Mouse (Mus musculus): ENCODE measurements around the gene Aurkaip1. TPM values are rescaled to one million over a fixed set of nuclear protein-coding genes. Genes with fewer than 3 reads are reported as not detected.

Aurkaip1 gene
- polyA plus RNA-seq, 1 experiment from 2014 or later, result 128 TPM

GRCm38 (mm10) chr4:155843231-155843630 lies 12.2 kb downstream of the Aurkaip1 start:
- Histone ChIP-seq H3K4me2 (no peak overlapping the region), H3K9me3 (no peaks in the 10 kb centered on the region), H3K4me3 (no peak overlapping the region), H3K27ac (no peak overlapping the region), H3K27me3 (no peaks in the 10 kb centered on the region), H3K36me3 (peaks cover 24% of the 10 kb centered on the region), H3K4me1 (peaks cover 49% of the 10 kb centered on the region), H3K9ac (no peak overlapping the region)
- ATAC-seq (ENCODE audit: insufficient number of reproducible peaks, low FRiP score, low TSS enrichment, low read depth), result no peak
- WGBS, result 91% methylated on average over 5 of the region's 5 CpGs

- Histone ChIP-seq H3K9me3 (no peaks in the 10 kb centered on the region), H3K4me2 (peak within 1 kb of the TSS; percentile 94), H3K4me1 (peaks cover 42% of the 10 kb centered on the region), H3K9ac (peak within 1 kb of the TSS; percentile 88), H3K4me3 (peak within 1 kb of the TSS; percentile 89), H3K36me3 (peaks cover 19% of the 10 kb centered on the region), H3K27ac (peak within 1 kb of the TSS; percentile 84), H3K27me3 (no peaks in the 10 kb centered on the region)
- 2% methylated on average over 51 of the region's 65 CpGs for WGBS
- ATAC-seq (ENCODE audit: insufficient number of reproducible peaks, low FRiP score, low TSS enrichment, low read depth), result peak; percentile 87
These were observed 16.0 kb downstream of the Aurkaip1 start, which contains the start of gene Dvl1 for GRCm38 (mm10) chr4:155846871-155847578. Gene Dvl1 (plus strand): TSS chr4:155847402.

GRCm38 (mm10) chr4:155847591-155848352 lies 16.7 kb downstream of the Aurkaip1 start:
- peak; percentile 45 for ATAC-seq (ENCODE audit: insufficient number of reproducible peaks, low FRiP score, low TSS enrichment, low read depth)
- peak overlapping the region; percentile 84 for H3K27ac ChIP-seq

GRCm38 (mm10) chr4:155848434-155849095 lies 17.5 kb downstream of the Aurkaip1 start:
- H3K27me3 ChIP-seq, result no peaks in the 10 kb centered on the region
- peaks cover 15% of the 10 kb centered on the region for H3K36me3 ChIP-seq
- H3K9ac ChIP-seq, result peak overlapping the region; percentile 88; the same call in 1 of the 2 replicates
- peak overlapping the region; percentile 94 for H3K4me2 ChIP-seq
- H3K27ac ChIP-seq, result no peak overlapping the region
- 65% methylated on average over 7 of the region's 7 CpGs for WGBS
- H3K9me3 ChIP-seq, result no peaks in the 10 kb centered on the region
- peak overlapping the region; percentile 89 for H3K4me3 ChIP-seq
- no peak for ATAC-seq (ENCODE audit: insufficient number of reproducible peaks, low FRiP score, low TSS enrichment, low read depth)
- peaks cover 42% of the 10 kb centered on the region for H3K4me1 ChIP-seq

More at GRCm38 (mm10) chr4:155847591-155848352, 16.7 kb downstream of the Aurkaip1 start:
- Histone ChIP-seq H3K4me2 (peak overlapping the region; percentile 94), H3K9ac (peak overlapping the region; percentile 88), H3K4me3 (peak overlapping the region; percentile 89), H3K4me1 (peaks cover 42% of the 10 kb centered on the region), H3K9me3 (no peaks in the 10 kb centered on the region), H3K27me3 (no peaks in the 10 kb centered on the region), H3K36me3 (peaks cover 17% of the 10 kb centered on the region)
- 1% methylated on average over 68 of the region's 69 CpGs for WGBS

- 87% methylated on average over 2 of the region's 2 CpGs for WGBS
- Histone ChIP-seq H3K4me3 (no peak overlapping the region), H3K27me3 (no peaks in the 10 kb centered on the region), H3K27ac (no peak overlapping the region), H3K4me2 (no peak overlapping the region), H3K9ac (no peak overlapping the region), H3K36me3 (peaks cover 18% of the 10 kb centered on the region), H3K4me1 (peaks cover 42% of the 10 kb centered on the region), H3K9me3 (no peaks in the 10 kb centered on the region)
- ATAC-seq (ENCODE audit: insufficient number of reproducible peaks, low FRiP score, low TSS enrichment, low read depth), result no peak
These were observed 18.3 kb downstream of the Aurkaip1 start for GRCm38 (mm10) chr4:155849391-155849790.

GRCm38 (mm10) chr4:155849792-155850451 lies 18.9 kb downstream of the Aurkaip1 start:
- H3K4me2 ChIP-seq, result no peak overlapping the region
- no peak overlapping the region for H3K4me3 ChIP-seq
- peaks cover 23% of the 10 kb centered on the region for H3K36me3 ChIP-seq
- no peak overlapping the region for H3K27ac ChIP-seq
- H3K27me3 ChIP-seq, result no peaks in the 10 kb centered on the region
- H3K9me3 ChIP-seq, result no peaks in the 10 kb centered on the region
- H3K4me1 ChIP-seq, result peaks cover 42% of the 10 kb centered on the region
- H3K9ac ChIP-seq, result no peak overlapping the region
- WGBS, result 89% methylated on average over 3 of the region's 3 CpGs
- no peak for ATAC-seq (ENCODE audit: insufficient number of reproducible peaks, low FRiP score, low TSS enrichment, low read depth)

- Histone ChIP-seq H3K4me2 (no peak overlapping the region), H3K36me3 (peaks cover 37% of the 10 kb centered on the region), H3K9me3 (no peaks in the 10 kb centered on the region), H3K27me3 (no peaks in the 10 kb centered on the region), H3K4me3 (no peak overlapping the region), H3K27ac (no peak overlapping the region), H3K9ac (no peak overlapping the region), H3K4me1 (peaks cover 42% of the 10 kb centered on the region)
- 84% methylated on average over 3 of the region's 3 CpGs for WGBS
- ATAC-seq (ENCODE audit: insufficient number of reproducible peaks, low FRiP score, low TSS enrichment, low read depth), result no peak
These were observed 20.3 kb downstream of the Aurkaip1 start for GRCm38 (mm10) chr4:155851368-155851767.

- Histone ChIP-seq H3K4me2 (no peak overlapping the region), H3K9me3 (no peaks in the 10 kb centered on the region), H3K27me3 (no peaks in the 10 kb centered on the region), H3K4me1 (peaks cover 35% of the 10 kb centered on the region), H3K4me3 (no peak overlapping the region), H3K27ac (no peak overlapping the region), H3K9ac (no peak overlapping the region), H3K36me3 (peaks cover 44% of the 10 kb centered on the region)
- WGBS, result 73% methylated on average over 2 of the region's 2 CpGs
- no peak for ATAC-seq (ENCODE audit: insufficient number of reproducible peaks, low FRiP score, low TSS enrichment, low read depth)
These were observed 20.9 kb downstream of the Aurkaip1 start for GRCm38 (mm10) chr4:155851951-155852411.

GRCm38 (mm10) chr4:155853421-155853820 lies 22.3 kb downstream of the Aurkaip1 start:
- Histone ChIP-seq H3K27me3 (no peaks in the 10 kb centered on the region), H3K4me2 (no peak overlapping the region), H3K36me3 (peaks cover 58% of the 10 kb centered on the region), H3K27ac (no peak overlapping the region), H3K9me3 (no peaks in the 10 kb centered on the region), H3K4me1 (peaks cover 28% of the 10 kb centered on the region), H3K4me3 (no peak overlapping the region), H3K9ac (no peak overlapping the region)
- WGBS, result 89% methylated on average over 9 of the region's 9 CpGs
- no peak for ATAC-seq (ENCODE audit: insufficient number of reproducible peaks, low FRiP score, low TSS enrichment, low read depth)

- H3K27me3 ChIP-seq, result no peaks in the 10 kb centered on the region
- no peak overlapping the region for H3K4me3 ChIP-seq
- H3K27ac ChIP-seq, result no peak overlapping the region
- no peaks in the 10 kb centered on the region for H3K9me3 ChIP-seq
- peaks cover 12% of the 10 kb centered on the region for H3K4me1 ChIP-seq
- H3K36me3 ChIP-seq, result peaks cover 71% of the 10 kb centered on the region
- no peak overlapping the region for H3K4me2 ChIP-seq
- no peak for ATAC-seq (ENCODE audit: insufficient number of reproducible peaks, low FRiP score, low TSS enrichment, low read depth)
- no peak overlapping the region for H3K9ac ChIP-seq
- WGBS, result 87% methylated on average over 12 of the region's 12 CpGs
These were observed 23.9 kb downstream of the Aurkaip1 start for GRCm38 (mm10) chr4:155854991-155855390.

GRCm38 (mm10) chr4:155856071-155856470 lies 25.0 kb downstream of the Aurkaip1 start:
- Histone ChIP-seq H3K9ac (no peak overlapping the region), H3K4me2 (no peak overlapping the region), H3K27ac (no peak overlapping the region), H3K4me3 (no peak overlapping the region), H3K4me1 (peaks cover 8% of the 10 kb centered on the region; the same call in 1 of the 2 replicates), H3K9me3 (no peaks in the 10 kb centered on the region), H3K36me3 (peaks cover 82% of the 10 kb centered on the region), H3K27me3 (no peaks in the 10 kb centered on the region)
- ATAC-seq (ENCODE audit: insufficient number of reproducible peaks, low FRiP score, low TSS enrichment, low read depth), result no peak
- 92% methylated on average over 12 of the region's 12 CpGs for WGBS

Measured in limb, embryonic 15.5 days (tissue).